Mouse (Mus musculus) retina, embryonic 14.5 days (tissue): ENCODE measurements around the gene Tmx4.
A peak's percentile ranks its signal among the peaks of the same experiment; 100 is the strongest.
"Not testable (repeated sequence)": the region's sequence is repeated elsewhere in the genome, so short reads cannot be mapped to it uniquely, and the experiment has no call there.

Experiments used
- DNase-seq: peaks from one replicate; pipeline ENCODE4 v3.0.0-alpha.2; 2015; ENCODE audit warnings: low spot score

The Tmx4 gene

GRCm38 (mm10) chr2:134643514-134644300 lies at the start of gene Tmx4:
Gene Tmx4 (minus strand): TSS chr2:134644145.
- peak; percentile 98 for DNase-seq

- no peak for DNase-seq
Measured at GRCm38 (mm10) chr2:134692125-134692524, 48.2 kb upstream of the Tmx4 start.

DNA sequence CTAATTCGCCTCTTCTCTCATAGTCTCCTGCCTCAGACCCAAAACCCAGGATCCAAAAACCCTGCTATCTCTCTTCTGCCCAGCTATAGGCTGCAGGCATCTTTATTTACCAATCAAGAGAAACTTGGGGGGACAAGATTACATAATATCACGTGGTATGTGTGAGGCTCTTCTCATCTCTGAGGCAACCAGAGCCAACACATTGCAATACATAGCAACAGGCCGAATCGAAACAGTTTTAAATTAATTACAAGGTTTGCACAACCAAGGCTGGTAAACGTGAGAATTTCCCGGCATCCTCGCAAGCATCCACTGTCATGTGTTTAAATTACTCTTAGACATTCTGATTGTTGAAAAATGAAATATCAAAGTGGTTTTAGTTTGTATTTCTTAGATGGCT lies 47.1 kb upstream of the Tmx4 start:
- DNase-seq, result no peak

- peak; percentile 44 for DNase-seq
Measured at GRCm38 (mm10) chr2:134682326-134682725, 38.4 kb upstream of the Tmx4 start.

- peak; percentile 75 for DNase-seq
Measured at GRCm38 (mm10) chr2:134681271-134681961, 37.5 kb upstream of the Tmx4 start.

DNA sequence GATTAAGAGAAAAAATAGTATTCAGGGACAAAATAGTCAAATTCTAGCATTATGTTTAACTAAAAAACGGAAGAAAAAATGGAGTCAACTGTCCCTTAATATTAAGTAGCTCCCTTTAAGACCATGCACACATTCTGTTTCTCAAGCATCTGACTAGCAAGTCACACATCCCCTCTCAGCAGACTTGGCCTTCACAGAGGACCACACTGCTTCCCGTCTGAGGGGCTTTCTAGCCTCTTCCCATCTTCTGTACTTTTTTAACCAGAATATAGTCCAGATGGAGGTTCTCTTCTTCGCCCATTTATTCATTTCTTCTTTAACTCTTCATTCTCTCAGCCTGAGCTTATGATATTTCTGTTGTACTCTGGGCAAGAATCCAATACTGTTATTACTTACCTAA lies 35.6 kb upstream of the Tmx4 start:
- no peak for DNase-seq

DNA sequence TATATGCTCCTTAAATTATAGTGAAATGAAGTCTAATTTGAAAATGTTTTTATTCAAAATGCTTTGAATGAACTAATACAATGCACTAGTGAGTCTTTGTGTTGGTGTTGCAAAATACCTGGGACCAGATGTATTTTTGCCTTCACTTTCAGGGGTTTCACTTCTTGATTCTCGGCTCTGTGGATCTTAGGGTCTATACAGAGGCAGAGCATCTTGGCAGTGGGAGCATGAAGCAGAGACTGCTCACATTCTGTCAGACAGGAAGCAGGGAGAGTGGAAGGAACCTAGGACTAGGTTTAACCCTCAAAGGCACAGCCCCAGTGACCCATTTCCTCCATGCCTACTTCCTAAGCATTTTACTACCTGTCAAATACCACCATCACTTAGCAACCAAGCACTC lies 31.5 kb upstream of the Tmx4 start:
- DNase-seq, result no peak

DNA sequence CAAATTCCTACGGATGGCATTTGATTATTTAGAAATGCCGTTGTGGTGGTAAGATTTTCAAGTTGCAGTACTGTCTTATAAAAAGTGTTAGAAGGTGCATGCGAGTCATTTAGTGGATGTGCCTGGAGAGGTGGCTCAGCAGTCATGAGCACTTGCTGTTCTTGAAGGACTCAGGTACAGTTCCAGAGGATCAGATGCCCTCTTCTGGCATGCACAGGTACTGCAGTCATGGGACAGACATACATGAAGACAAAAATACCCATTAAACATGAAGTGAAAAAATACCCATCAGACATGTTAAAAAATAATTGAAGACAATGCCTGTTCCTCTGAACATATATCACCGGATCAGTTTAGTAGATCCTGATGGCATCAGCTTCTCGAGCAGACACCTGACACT lies 29.7 kb upstream of the Tmx4 start:
- peak; percentile 32 for DNase-seq

DNA sequence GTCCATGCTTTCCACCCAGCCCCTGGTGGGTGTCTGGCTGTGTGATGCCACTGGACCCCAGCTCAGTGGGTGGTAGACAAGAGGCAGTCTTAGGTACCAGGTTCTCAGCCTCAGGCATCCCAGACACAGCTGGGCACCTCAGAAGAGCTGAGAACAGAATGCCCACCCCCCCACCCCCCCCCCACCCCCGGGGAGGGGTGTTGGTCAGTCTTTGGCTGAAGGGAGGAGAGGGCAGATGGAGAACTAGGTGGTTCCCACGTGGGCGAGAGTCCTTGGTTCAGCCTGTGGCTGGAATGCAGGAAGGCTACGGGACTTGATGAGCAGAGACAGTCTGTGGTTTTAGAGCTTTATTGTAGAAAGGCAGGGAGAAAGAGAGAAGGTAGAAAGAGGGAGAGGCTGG lies 12.5 kb upstream of the Tmx4 start:
- DNase-seq, result no peak

- DNase-seq, result no peak
Measured at GRCm38 (mm10) chr2:134654668-134655067, 10.7 kb upstream of the Tmx4 start.

DNA sequence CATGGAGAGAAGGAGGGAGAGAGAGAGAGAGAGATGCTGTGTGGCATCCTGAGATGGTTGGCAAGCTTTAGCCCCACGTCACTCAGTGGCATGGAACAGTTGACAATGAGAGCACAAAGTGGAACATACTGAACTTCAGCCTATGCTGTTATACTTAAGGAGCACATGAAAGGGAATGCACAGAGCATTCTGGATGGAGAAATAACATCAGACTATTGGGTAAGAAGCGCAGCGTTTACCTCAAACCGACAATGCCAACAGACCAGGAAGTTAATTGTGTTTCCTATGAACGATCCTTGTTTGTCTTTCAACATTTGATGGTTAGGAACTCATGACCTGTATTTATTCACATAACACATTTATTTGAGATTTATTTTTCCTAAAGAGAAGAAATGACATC lies 8.8 kb upstream of the Tmx4 start:
- DNase-seq, result no peak

DNA sequence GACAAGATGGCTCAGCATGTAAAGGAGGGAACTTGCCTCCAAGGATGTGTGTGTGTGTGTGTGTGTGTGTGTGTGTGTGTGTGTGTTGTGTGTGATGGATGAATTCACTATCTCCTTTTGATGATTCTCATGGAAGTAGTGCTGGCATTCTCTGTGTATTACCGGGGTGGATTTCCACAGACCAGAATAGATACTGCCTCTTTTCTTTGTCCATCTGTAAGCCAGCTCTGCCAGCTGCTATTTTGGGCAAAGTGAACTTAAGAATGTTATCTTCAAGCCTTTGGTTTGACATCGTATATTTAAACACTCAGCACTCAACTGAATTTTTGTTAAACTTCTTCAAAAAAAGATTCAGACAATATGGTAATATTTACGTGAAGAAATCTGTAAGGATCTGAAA lies 5.1 kb upstream of the Tmx4 start:
- no peak for DNase-seq

- DNase-seq, result no peak
Measured at GRCm38 (mm10) chr2:134645752-134646151, 1.8 kb upstream of the Tmx4 start.

DNA sequence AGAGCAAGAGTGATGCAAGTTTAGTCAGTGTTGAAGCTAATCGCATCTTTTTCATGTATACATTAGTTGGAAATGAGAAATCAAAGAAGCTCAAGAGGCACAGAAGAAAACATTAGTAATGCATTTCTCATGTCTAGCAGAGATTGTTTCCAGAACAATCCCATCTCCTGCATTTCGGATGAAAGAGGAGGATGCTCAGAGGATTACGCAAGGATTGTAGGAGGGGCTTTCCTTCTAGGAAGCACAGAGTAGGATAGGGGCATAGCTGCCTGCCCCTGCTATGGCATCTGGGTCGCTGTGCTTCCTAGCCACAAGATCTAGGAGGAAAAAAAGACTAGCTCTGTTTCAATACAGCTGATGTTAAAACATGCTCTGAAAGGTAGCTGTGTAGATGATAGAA lies 1.2 kb upstream of the Tmx4 start:
- no peak for DNase-seq

DNA sequence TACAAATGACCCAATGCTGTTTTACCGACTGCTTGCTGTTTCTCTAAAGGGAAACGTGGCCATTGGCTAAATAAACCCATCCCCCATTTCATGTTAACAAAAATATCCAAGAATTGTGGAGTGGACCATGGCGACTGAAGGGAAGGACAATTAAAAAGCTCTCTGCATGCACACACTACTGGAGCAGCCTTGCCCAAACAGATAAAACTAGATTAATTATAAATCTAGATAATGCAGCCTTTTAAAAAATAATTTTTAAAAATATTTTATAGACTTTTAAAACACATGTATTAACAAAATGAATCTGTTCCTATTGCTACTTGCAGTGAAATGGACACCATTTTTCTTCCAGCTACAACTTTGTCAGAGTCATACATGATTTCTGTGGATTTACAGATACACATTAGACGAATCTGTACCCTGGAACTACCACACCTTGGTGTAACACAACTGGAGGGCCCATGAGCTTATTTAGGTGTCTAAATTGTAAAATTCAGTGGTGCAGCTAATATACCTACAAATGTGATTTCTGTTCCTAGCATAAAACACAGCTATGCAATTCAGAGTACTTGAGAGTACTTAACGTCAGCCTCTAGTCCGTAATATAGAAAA lies 462 bp upstream of the Tmx4 start:
- DNase-seq, result no peak

DNA sequence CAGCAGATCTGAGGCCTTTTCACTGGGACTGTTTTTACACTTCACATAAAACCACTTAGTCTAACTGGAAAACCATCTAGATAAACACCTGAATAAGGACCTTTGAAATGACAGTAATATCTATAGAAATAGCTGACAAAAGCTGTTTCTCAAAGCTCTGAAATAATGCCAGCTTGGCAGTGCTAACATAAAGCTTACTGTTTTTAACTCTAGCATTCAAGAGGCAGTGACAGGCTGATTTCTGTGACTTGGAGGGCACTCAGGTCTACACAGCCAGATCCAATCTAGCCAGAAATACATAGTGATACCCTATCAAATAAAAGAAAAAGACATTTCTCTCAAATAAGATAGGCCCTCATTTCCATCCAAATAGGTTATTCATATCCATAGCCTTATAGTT lies 1.6 kb downstream of the Tmx4 start:
- DNase-seq, result no peak

GRCm38 (mm10) chr2:134641372-134641771 lies 2.6 kb downstream of the Tmx4 start:
- DNase-seq, result no peak

DNA sequence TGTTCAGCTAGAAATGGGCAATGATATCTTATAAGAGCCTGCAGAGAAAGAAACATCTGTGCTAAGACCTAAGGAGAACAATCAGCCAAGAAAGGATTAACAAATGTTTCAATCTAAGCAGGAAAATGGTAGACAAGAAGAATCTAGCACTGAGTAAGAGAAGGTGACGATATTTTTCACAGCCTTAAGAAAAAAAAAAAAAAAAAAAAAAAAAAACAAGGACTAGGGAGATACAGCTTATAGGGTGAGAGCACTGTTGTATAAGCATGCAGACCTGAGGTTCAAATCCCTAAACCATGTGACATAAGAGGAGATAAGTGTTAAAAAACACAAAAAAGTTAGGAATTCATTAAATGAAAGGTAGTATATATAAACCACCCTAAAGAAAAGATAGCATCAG lies 3.5 kb downstream of the Tmx4 start:
- DNase-seq, result no peak

- DNase-seq, result not testable (repeated sequence)
Measured at GRCm38 (mm10) chr2:134628541-134628940, 15.4 kb downstream of the Tmx4 start.

GRCm38 (mm10) chr2:134604935-134605334 lies 39.0 kb downstream of the Tmx4 start:
- DNase-seq, result no peak

DNA sequence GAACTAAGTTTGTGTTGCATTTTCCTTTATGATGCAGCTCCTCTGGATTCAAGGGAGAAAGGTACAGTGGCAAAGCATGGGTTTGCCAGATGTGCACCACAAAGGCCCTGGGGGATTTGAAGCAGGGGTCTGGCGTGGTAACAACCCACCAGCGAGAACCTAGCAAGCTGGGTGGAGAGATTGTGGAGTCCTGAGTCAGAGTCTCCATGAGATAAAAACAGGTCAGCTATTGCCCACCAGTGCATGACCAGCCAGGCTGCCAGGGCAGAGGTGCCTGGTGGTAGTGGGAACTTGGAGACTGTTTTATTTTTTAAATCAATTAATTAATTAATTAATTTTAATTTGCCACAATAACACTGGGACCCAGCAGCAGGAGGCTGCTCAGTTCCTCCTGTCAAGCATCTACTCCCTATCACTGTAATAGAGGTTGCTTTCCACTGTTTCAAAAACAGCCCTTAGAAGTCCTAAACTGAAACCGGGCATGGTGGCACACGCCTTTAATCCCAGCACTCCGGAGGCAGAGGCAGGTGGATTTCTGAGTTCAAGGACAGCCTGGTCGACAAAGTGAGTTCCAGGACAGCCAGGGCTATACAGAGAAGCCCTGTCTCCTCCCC lies 52.8 kb downstream of the Tmx4 start:
- DNase-seq, result no peak

GRCm38 (mm10) chr2:134585243-134585642 lies 58.7 kb downstream of the Tmx4 start:
- no peak for DNase-seq

DNA sequence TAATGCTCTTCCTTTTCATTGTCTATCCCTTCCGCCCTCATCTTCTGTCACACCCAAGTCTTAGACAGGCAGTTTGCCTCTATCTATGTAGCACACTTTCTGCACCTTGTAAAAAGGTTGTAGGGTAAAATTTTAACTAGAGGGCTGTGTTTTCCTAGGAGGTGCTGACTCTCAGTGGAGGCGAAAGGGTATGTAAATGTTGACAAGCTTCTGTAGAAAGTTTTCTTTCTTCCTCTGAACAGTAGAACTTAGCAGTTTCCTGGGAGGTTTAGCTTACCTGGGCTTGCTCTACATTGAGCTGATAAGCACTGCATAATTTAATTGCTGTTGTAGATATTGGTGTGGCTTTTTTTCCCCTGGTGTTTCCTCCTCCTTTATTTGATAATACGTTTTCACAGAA lies 84.5 kb downstream of the Tmx4 start:
- no peak for DNase-seq
